Mouse (Mus musculus) ES-E14 (cell line): Measurements from ENCODE around the gene Trmt1l.
A peak's percentile ranks its signal among the peaks of the same experiment; 100 is the strongest.

Source experiments
- MAFK ChIP-seq: IDR thresholded peaks from 2 replicates; pipeline ENCODE4 v1.6.1; 2014; ENCODE audit warnings: mild to moderate bottlenecking, low read depth, low read length, inconsistent platforms; ENCODE audit not compliant: insufficient read depth
- ZC3H11A ChIP-seq: IDR thresholded peaks from 2 replicates; pipeline ENCODE4 v1.6.1; 2012; ENCODE audit warnings: low read depth, mild to moderate bottlenecking, inconsistent platforms, low read length, borderline replicate concordance
- ZNF384 ChIP-seq: IDR thresholded peaks from 2 replicates; pipeline ENCODE4 v1.6.1; 2012; ENCODE audit warnings: low read depth, low read length, inconsistent platforms

- TF ChIP-seq ZC3H11A (peak; percentile 77), MAFK (peak; percentile 75), ZNF384 (no peak)
These were observed 38.3 kb upstream of the Trmt1l start for GRCm38 (mm10) chr1:151390029-151390428.
